Mouse (Mus musculus): Measurements from ENCODE around the gene Myh11. TPM values are rescaled to one million over a fixed set of nuclear protein-coding genes. Genes with fewer than 3 reads are reported as not detected.

Myh11 gene
- total and polyA plus RNA-seq, 3 experiments = 16.9 to 34.4 (median 31.7) TPM

GRCm38 (mm10) chr16:14252877-14253276, 38.3 kb downstream of the Myh11 start:
- H3K27me3 ChIP-seq (ENCODE audit: control insufficient read depth, insufficient read depth, low read length) = no peaks in the 10 kb centered on the region
- TF ChIP-seq CTCF (IDR thresholded peaks at IDR 0.05) = no peak
- no peak overlapping the region for H3K4me3 ChIP-seq
- intact Hi-C loops (cut with DNase I) = loop anchor here (5.0 kb wide), 1 partner anchor 194 kb away; no protein-coding TSS in a partner anchor
- no peaks in the 10 kb centered on the region for H3K79me2 ChIP-seq (replicated peaks; ENCODE audit: control insufficient read depth, insufficient read depth, low read length)
- H3K36me3 ChIP-seq (ENCODE audit: control insufficient read depth, insufficient read depth, low read length) = no peaks in the 10 kb centered on the region; the same call in 1 of the 2 replicates
- no peak overlapping the region for H3K27ac ChIP-seq
- no peak overlapping the region for H3K9ac ChIP-seq (ENCODE audit: low read depth, low read length)
- no peak for DNase-seq
- 77% methylated on average over 4 of the region's 4 CpGs for WGBS
- H3K4me1 ChIP-seq (ENCODE audit: control insufficient read depth, insufficient read depth, low read length) = peaks cover 2% of the 10 kb centered on the region; the same call in 1 of the 2 replicates

GRCm38 (mm10) chr16:14249913-14250312, 41.3 kb downstream of the Myh11 start:
- Histone ChIP-seq H3K4me3 (no peak overlapping the region), H3K4me1 (ENCODE audit: control insufficient read depth, insufficient read depth, low read length) (peaks cover 2% of the 10 kb centered on the region; the same call in 1 of the 2 replicates), H3K9ac (ENCODE audit: low read depth, low read length) (no peak overlapping the region), H3K79me2 (replicated peaks; ENCODE audit: control insufficient read depth, insufficient read depth, low read length) (no peaks in the 10 kb centered on the region), H3K27me3 (ENCODE audit: control insufficient read depth, insufficient read depth, low read length) (no peaks in the 10 kb centered on the region), H3K27ac (no peak overlapping the region), H3K36me3 (ENCODE audit: control insufficient read depth, insufficient read depth, low read length) (no peaks in the 10 kb centered on the region)
- intact Hi-C loops (cut with DNase I) = loop anchor here (5.0 kb wide), 1 partner anchor 197 kb away; no protein-coding TSS in a partner anchor
- DNase-seq = no peak
- WGBS = 50% methylated on average over 1 of the region's 1 CpGs
- no peak for TF ChIP-seq POLR2A (IDR thresholded peaks at IDR 0.05; ENCODE audit: insufficient read depth, low read depth, low read length)
- TF ChIP-seq EP300 (IDR thresholded peaks at IDR 0.05; ENCODE audit: insufficient read depth, low read depth, low read length) = no peak
- no peak for TF ChIP-seq CTCF (IDR thresholded peaks at IDR 0.05)

GRCm38 (mm10) chr16:14242553-14242952, 48.6 kb downstream of the Myh11 start:
- intact Hi-C loops (cut with DNase I) = no loop called here
- Histone ChIP-seq H3K79me2 (replicated peaks; ENCODE audit: control insufficient read depth, insufficient read depth, low read length) (no peaks in the 10 kb centered on the region), H3K27me3 (ENCODE audit: control insufficient read depth, insufficient read depth, low read length) (no peaks in the 10 kb centered on the region), H3K4me1 (ENCODE audit: control insufficient read depth, insufficient read depth, low read length) (no peaks in the 10 kb centered on the region), H3K36me3 (ENCODE audit: control insufficient read depth, insufficient read depth, low read length) (no peaks in the 10 kb centered on the region), H3K27ac (no peak overlapping the region), H3K9ac (ENCODE audit: low read depth, low read length) (no peak overlapping the region), H3K4me3 (no peak overlapping the region)
- TF ChIP-seq POLR2A (IDR thresholded peaks at IDR 0.05; ENCODE audit: insufficient read depth, low read depth, low read length) (no peak), CTCF (IDR thresholded peaks at IDR 0.05) (peak; percentile 54)
- WGBS = 25% methylated on average over 2 of the region's 2 CpGs
- no peak for DNase-seq

- no peak for DNase-seq
- no peak overlapping the region for H3K4me3 ChIP-seq
- H3K27ac ChIP-seq = no peak overlapping the region
- no peaks in the 10 kb centered on the region for H3K4me1 ChIP-seq (ENCODE audit: control insufficient read depth, insufficient read depth, low read length)
- intact Hi-C loops (cut with DNase I) = no loop called here
- H3K79me2 ChIP-seq (replicated peaks; ENCODE audit: control insufficient read depth, insufficient read depth, low read length) = no peaks in the 10 kb centered on the region
- TF ChIP-seq CTCF (IDR thresholded peaks at IDR 0.05) (no peak), EP300 (IDR thresholded peaks at IDR 0.05; ENCODE audit: insufficient read depth, low read depth, low read length) (no peak), POLR2A (IDR thresholded peaks at IDR 0.05; ENCODE audit: insufficient read depth, low read depth, low read length) (no peak)
- no peak overlapping the region for H3K9ac ChIP-seq (ENCODE audit: low read depth, low read length)
- WGBS = 30% methylated on average over 3 of the region's 3 CpGs
- no peaks in the 10 kb centered on the region for H3K27me3 ChIP-seq (ENCODE audit: control insufficient read depth, insufficient read depth, low read length)
- no peaks in the 10 kb centered on the region for H3K36me3 ChIP-seq (ENCODE audit: control insufficient read depth, insufficient read depth, low read length)
These were observed 49.1 kb downstream of the Myh11 start for GRCm38 (mm10) chr16:14242059-14242458.

- H3K27ac ChIP-seq = no peak overlapping the region
- no peak overlapping the region for H3K4me3 ChIP-seq
- TF ChIP-seq POLR2A (IDR thresholded peaks at IDR 0.05; ENCODE audit: insufficient read depth, low read depth, low read length) = no peak
- TF ChIP-seq CTCF (IDR thresholded peaks at IDR 0.05) = no peak; the same call in 1 of the 2 replicates
- peak; percentile 77; the same call in 1 of the 2 replicates for TF ChIP-seq EP300 (IDR thresholded peaks at IDR 0.05; ENCODE audit: insufficient read depth, low read depth, low read length)
- peak; percentile 60 to 78 for DNase-seq
- intact Hi-C loops (cut with DNase I) = loop anchor here (1.0 to 5.0 kb wide), 3 partner anchors 54 to 256 kb away; partner anchors contain the start of gene Myh11
- H3K27me3 ChIP-seq (ENCODE audit: control insufficient read depth, insufficient read depth, low read length) = no peaks in the 10 kb centered on the region
- no peak overlapping the region for H3K9ac ChIP-seq (ENCODE audit: low read depth, low read length)
- H3K79me2 ChIP-seq (replicated peaks; ENCODE audit: control insufficient read depth, insufficient read depth, low read length) = no peaks in the 10 kb centered on the region
- H3K4me1 ChIP-seq (ENCODE audit: control insufficient read depth, insufficient read depth, low read length) = no peaks in the 10 kb centered on the region
- H3K36me3 ChIP-seq (ENCODE audit: control insufficient read depth, insufficient read depth, low read length) = no peaks in the 10 kb centered on the region
- WGBS = 14% methylated on average over 6 of the region's 6 CpGs
These were observed 54.0 kb downstream of the Myh11 start for GRCm38 (mm10) chr16:14237100-14237723.

- intact Hi-C loops (cut with DNase I) = no loop called here
- H3K79me2 ChIP-seq (replicated peaks; ENCODE audit: control insufficient read depth, insufficient read depth, low read length) = no peaks in the 10 kb centered on the region
These were observed 76.0 kb downstream of the Myh11 start for GRCm38 (mm10) chr16:14215156-14215555.

More at GRCm38 (mm10) chr16:14215156-14215555, 76.0 kb downstream of the Myh11 start:
- Histone ChIP-seq H3K36me3 (ENCODE audit: control insufficient read depth, insufficient read depth, low read length) (no peaks in the 10 kb centered on the region), H3K4me3 (no peak overlapping the region), H3K9ac (ENCODE audit: low read depth, low read length) (no peak overlapping the region), H3K4me1 (ENCODE audit: control insufficient read depth, insufficient read depth, low read length) (no peaks in the 10 kb centered on the region), H3K27ac (no peak overlapping the region), H3K27me3 (ENCODE audit: control insufficient read depth, insufficient read depth, low read length) (no peaks in the 10 kb centered on the region)
- 87% methylated on average over 3 of the region's 3 CpGs for WGBS
- TF ChIP-seq POLR2A (IDR thresholded peaks at IDR 0.05; ENCODE audit: insufficient read depth, low read depth, low read length) (no peak), CTCF (IDR thresholded peaks at IDR 0.05) (no peak)
- no peak for DNase-seq
